Mouse (Mus musculus) spleen, adult 2 months (tissue): Measurements from ENCODE around the gene Paqr8. TPM values are rescaled to one million over a fixed set of nuclear protein-coding genes. Genes with fewer than 3 reads are reported as not detected.
A peak's percentile ranks its signal among the peaks of the same experiment; 100 is the strongest.

Experiments
- DNase-seq, 2 experiments: peaks; one replicate each; pipeline versions ENCODE4 v3.0.0 to v3.0.0-alpha.2; 2012 to 2021; ENCODE audit warnings: low spot score in 2 of 2, low read depth in 1 of 2
- H3K27ac ChIP-seq: fragments of 200-500 bp; 2 replicates; pipeline ENCODE4 v1.5.1; 2012; ENCODE audit warnings: low read length, inconsistent platforms; ENCODE audit not compliant: insufficient read depth
- H3K27me3 ChIP-seq: fragments of 200-500 bp; 2 replicates; pipeline ENCODE4 v1.6.1; 2012; ENCODE audit warnings: mild to moderate bottlenecking, moderate library complexity, low read length, inconsistent platforms; ENCODE audit not compliant: control insufficient read depth, insufficient read depth
- H3K36me3 ChIP-seq: fragments of 200-500 bp; 2 replicates; pipeline ENCODE4 v1.6.1; 2012; ENCODE audit warnings: mild to moderate bottlenecking, low read length, inconsistent platforms; ENCODE audit not compliant: control insufficient read depth, insufficient read depth
- H3K4me1 ChIP-seq: fragments of 200-500 bp; 2 replicates; pipeline ENCODE4 v1.6.1; 2011; ENCODE audit warnings: inconsistent platforms; ENCODE audit not compliant: control insufficient read depth, insufficient read depth, insufficient read length
- H3K4me3 ChIP-seq: fragments of 200-500 bp; 2 replicates; pipeline ENCODE4 v1.5.1; 2011; ENCODE audit warnings: mild to moderate bottlenecking, inconsistent platforms; ENCODE audit not compliant: insufficient read depth, insufficient read length; ENCODE audit errors: extremely low read depth
- CTCF ChIP-seq: fragments of 200-500 bp; IDR thresholded peaks from 2 replicates; pipeline ENCODE4 v1.5.1; 2011; ENCODE audit warnings: mild to moderate bottlenecking, inconsistent platforms; ENCODE audit not compliant: insufficient read depth, insufficient read length, insufficient replicate concordance; ENCODE audit errors: extremely low read depth
- POLR2A ChIP-seq: fragments of 200-500 bp; IDR thresholded peaks from 2 replicates; pipeline ENCODE4 v1.6.1; 2011; ENCODE audit warnings: low read depth, low read length, inconsistent platforms
- WGBS: fragments of 180-500 bp; shearing (Covaris S2); methylation state at CpG from one replicate; pipeline ENCODE4 v1.1.7; 2018; 5-methylcytosine and 5-hydroxymethylcytosine counted together
- polyA plus RNA-seq: library from polyadenylated mRNA; depleted of rRNA; stranded (reverse); fragments of >200 nt; gene quantifications from 2 replicates; pipeline ENCODE4 v1.2.3, GENCODE M21; 2012

The Paqr8 gene
- polyA plus RNA-seq, 1 experiment, result 4.9 TPM

GRCm38 (mm10) chr1:20935106-20935505 is 44.7 kb downstream of the Paqr8 start:
- Histone ChIP-seq H3K4me1 (no peaks in the 10 kb centered on the region), H3K36me3 (peaks cover 1% of the 10 kb centered on the region; the same call in 1 of the 2 replicates), H3K27me3 (no peaks in the 10 kb centered on the region), H3K4me3 (no peak overlapping the region), H3K27ac (no peak overlapping the region)
- no peak for DNase-seq
- TF ChIP-seq POLR2A (no peak), CTCF (no peak)
- 88% methylated on average over 22 of the region's 22 CpGs for WGBS

DNA sequence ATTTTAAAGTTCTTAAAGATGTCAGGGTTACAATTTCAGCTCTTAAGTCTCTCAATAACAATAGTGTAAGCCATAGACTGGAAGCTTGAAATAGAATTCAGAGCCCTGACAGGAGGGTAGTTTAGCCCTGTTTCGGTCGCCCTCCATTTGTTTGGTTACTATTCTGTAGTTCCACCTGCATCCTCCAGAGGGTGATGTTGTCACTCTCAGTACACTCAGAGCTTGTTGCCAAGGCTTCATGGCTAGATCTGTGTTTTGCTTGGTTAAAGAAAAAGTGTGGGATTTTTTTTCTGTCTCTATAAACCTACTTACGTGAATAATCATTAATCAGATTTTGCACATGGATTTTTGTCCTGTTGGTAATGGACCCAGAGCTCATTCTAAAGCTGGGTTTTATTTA is 48.6 kb downstream of the Paqr8 start:
- no peak overlapping the region for H3K27ac ChIP-seq
- 27% methylated on average over 3 of the region's 3 CpGs for WGBS
- peaks cover 1% of the 10 kb centered on the region; the same call in 1 of the 2 replicates for H3K36me3 ChIP-seq
- no peaks in the 10 kb centered on the region for H3K27me3 ChIP-seq
- DNase-seq, result peak; percentile 39 to 49
- TF ChIP-seq POLR2A, result no peak
- peak; percentile 78; the same call in 1 of the 2 replicates for TF ChIP-seq CTCF
- H3K4me1 ChIP-seq, result peaks cover 3% of the 10 kb centered on the region; the same call in 1 of the 2 replicates
- H3K4me3 ChIP-seq, result no peak overlapping the region

GRCm38 (mm10) chr1:20940151-20940550 is 49.7 kb downstream of the Paqr8 start:
- DNase-seq, result peak in 1 of 2 experiments; percentile 55
- TF ChIP-seq CTCF (no peak), POLR2A (no peak)
- no peaks in the 10 kb centered on the region for H3K36me3 ChIP-seq
- whole genome bisulfite sequencing, result 74% methylated on average over 16 of the region's 16 CpGs
- H3K4me3 ChIP-seq, result no peak overlapping the region
- H3K27me3 ChIP-seq, result no peaks in the 10 kb centered on the region
- H3K4me1 ChIP-seq, result peaks cover 3% of the 10 kb centered on the region; the same call in 1 of the 2 replicates
- no peak overlapping the region for H3K27ac ChIP-seq

DNA sequence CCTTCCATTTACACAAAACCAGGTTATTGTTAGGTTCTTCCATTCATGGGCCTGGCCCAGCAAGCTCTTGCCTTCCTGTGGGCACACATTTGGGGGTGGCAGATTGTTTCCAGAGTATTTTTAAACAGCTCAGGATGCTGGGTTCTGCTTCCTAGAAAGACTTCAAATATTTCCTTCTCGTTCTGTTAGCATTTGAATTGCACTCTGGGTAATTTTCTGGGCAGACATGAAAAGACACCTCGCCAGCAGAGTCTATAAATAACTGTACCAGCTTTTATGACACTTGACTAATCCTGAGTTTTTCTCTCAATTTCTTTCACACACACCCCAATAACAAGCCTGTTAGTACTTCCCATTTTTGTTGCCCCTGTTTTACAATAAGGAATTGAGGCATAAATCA is 50.9 kb downstream of the Paqr8 start:
- no peak overlapping the region for H3K27ac ChIP-seq
- 7% methylated on average over 2 of the region's 2 CpGs for WGBS
- DNase-seq, result no peak

DNA sequence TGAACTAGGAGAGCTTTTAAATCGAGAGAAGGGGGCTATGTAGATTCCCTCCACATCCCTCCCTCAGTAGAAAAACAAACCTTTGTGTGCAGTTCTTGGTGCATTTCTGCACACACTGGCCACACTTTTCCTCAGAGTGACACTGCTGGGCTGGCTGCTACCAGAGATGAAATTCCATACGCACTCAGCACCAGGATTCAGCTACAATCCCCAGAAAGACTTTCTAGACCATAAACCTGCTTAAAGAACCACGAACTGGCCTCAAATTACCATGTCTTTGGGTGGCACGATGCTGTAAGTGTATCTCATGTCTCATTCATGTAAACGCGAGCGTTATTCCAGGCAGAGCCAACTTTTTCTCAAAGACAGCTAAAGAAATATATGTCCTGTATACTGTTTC is 51.5 kb downstream of the Paqr8 start:
- H3K27ac ChIP-seq, result no peak overlapping the region
- peaks cover 3% of the 10 kb centered on the region; the same call in 1 of the 2 replicates for H3K4me1 ChIP-seq
- 88% methylated on average over 7 of the region's 7 CpGs for WGBS
- no peak for DNase-seq
- H3K36me3 ChIP-seq, result no peaks in the 10 kb centered on the region
- H3K27me3 ChIP-seq, result no peaks in the 10 kb centered on the region
- no peak overlapping the region for H3K4me3 ChIP-seq
- TF ChIP-seq POLR2A, result no peak
- TF ChIP-seq CTCF, result no peak

More for the DNA sequence above, 50.9 kb downstream of the Paqr8 start:
- Histone ChIP-seq H3K4me3 (no peak overlapping the region), H3K27me3 (no peaks in the 10 kb centered on the region), H3K4me1 (peaks cover 3% of the 10 kb centered on the region; the same call in 1 of the 2 replicates), H3K36me3 (no peaks in the 10 kb centered on the region)
- TF ChIP-seq CTCF, result no peak
- no peak for TF ChIP-seq POLR2A

DNA sequence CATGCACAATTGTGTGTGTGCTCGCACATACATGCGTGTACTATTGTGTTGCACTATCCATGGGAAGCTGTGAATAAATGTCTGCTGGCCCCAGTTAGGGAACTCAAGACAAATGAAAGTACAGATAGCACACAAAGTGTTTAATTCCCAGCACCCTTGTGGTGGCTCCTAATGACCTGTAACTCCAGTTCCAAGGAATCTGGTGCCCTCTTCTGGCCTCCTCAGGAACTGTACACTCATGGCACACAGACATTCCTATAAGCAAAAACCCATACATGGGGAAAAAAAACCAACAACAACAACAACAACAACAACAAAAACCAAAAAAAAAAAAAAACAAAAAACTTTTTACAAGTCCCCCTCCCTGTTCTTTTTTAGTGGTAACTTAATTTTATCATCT is 52.6 kb downstream of the Paqr8 start:
- WGBS, result 100% methylated on average over 2 of the region's 2 CpGs
- Histone ChIP-seq H3K27ac (no peak overlapping the region), H3K4me3 (no peak overlapping the region), H3K27me3 (no peaks in the 10 kb centered on the region), H3K4me1 (peaks cover 3% of the 10 kb centered on the region; the same call in 1 of the 2 replicates), H3K36me3 (no peaks in the 10 kb centered on the region)
- no peak for DNase-seq
- TF ChIP-seq POLR2A, result no peak
- no peak for TF ChIP-seq CTCF

DNA sequence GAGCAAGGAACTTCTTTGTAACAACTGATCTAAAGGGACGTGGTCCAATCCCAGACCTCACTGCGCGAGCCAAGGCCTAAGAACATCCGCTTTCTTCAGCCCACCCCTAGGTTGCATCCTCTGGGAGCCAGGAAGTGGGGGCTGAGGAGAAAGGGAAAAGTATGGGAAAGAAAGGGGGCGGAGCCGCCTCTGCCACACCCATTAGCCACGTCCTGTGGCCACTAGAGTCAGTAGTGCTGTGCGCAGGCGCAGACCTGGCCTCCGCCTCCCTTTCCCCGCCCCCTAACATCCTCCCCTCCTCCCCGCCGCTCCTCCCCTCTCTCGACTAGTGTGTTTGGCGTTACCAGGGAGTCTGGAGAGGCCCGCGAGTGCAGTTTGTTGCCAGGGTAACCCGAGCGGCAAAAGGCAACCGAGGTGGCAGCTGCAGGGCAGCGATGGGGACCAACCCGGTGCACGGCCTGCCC is 60.9 kb downstream of the Paqr8 start, which contains the start of gene Efhc1:
TSS of gene Efhc1 (plus strand) at position 327 of the 464 bp plus-strand sequence.
- Histone ChIP-seq H3K4me3 (peak within 1 kb of the TSS; percentile 57), H3K27me3 (no peaks in the 10 kb centered on the region), H3K4me1 (peaks cover 5% of the 10 kb centered on the region; the same call in 1 of the 2 replicates), H3K36me3 (no peaks in the 10 kb centered on the region), H3K27ac (no peak within 1 kb of the TSS)
- 10% methylated on average over 22 of the region's 23 CpGs for WGBS
- no peak for TF ChIP-seq POLR2A
- no peak for TF ChIP-seq CTCF
- DNase-seq, result peak; percentile 63 to 78
